Mouse (Mus musculus) kidney, postnatal 0 days (tissue): ENCODE results near the gene Nup214. TPM values are rescaled to one million over a fixed set of nuclear protein-coding genes. Genes with fewer than 3 reads are reported as not detected.

Source experiments
- ATAC-seq: fragments of 200-750 bp; cut with Nextera tagmentation; replicated peaks from 2 replicates; pipeline ENCODE4 v1.8.0; 2017; ENCODE audit warnings: low read depth, moderate number of reproducible peaks, moderate TSS enrichment, moderate library complexity; ENCODE audit not compliant: low FRiP score
- DNase-seq: peaks from one replicate; pipeline ENCODE4 v3.0.0-alpha.2; 2016; ENCODE audit warnings: low spot score
- H3K27ac ChIP-seq: fragments of 300-500 bp; sonication (generic); 2 replicates; pipeline ENCODE4 v1.5.1; 2014; ENCODE audit warnings: mild to moderate bottlenecking
- H3K27me3 ChIP-seq: fragments of 300-500 bp; sonication (generic); 2 replicates; pipeline ENCODE4 v1.6.1; 2014; ENCODE audit warnings: low read length, mixed read lengths; ENCODE audit not compliant: insufficient read depth
- H3K36me3 ChIP-seq: fragments of 300-500 bp; sonication (generic); 2 replicates; pipeline ENCODE4 v1.6.1; 2014; ENCODE audit warnings: low read length, mixed read lengths; ENCODE audit not compliant: insufficient read depth
- H3K4me1 ChIP-seq: fragments of 300-500 bp; sonication (generic); replicated peaks from 2 replicates; pipeline ENCODE4 v1.6.1; 2014; ENCODE audit warnings: antibody characterized with exemption, low read length, mixed read lengths; ENCODE audit not compliant: insufficient read depth
- H3K4me2 ChIP-seq: fragments of 300-500 bp; sonication (generic); 2 replicates; pipeline ENCODE4 v1.6.1; 2014; ENCODE audit warnings: mild to moderate bottlenecking, low read length, moderate library complexity, mixed read lengths
- H3K4me3 ChIP-seq: fragments of 300-500 bp; sonication (generic); replicated peaks from 2 replicates; pipeline ENCODE4 v1.5.1; 2014; ENCODE audit warnings: low read depth, low read length
- H3K9ac ChIP-seq: fragments of 300-500 bp; sonication (generic); 2 replicates; pipeline ENCODE4 v1.6.1; 2014; ENCODE audit warnings: low read depth, low read length
- H3K9me3 ChIP-seq: fragments of 300-500 bp; sonication (generic); replicated peaks from 2 replicates; pipeline ENCODE4 v1.6.1; 2016; ENCODE audit warnings: low read length, inconsistent platforms, mixed read lengths
- CTCF ChIP-seq: IDR thresholded peaks from 2 replicates; pipeline ENCODE4 v1.5.1; 2016; ENCODE audit warnings: antibody characterized with exemption, low read depth, mild to moderate bottlenecking, moderate library complexity
- WGBS: fragments of 180-500 bp; shearing (Covaris S2); extraction: QIAGEN DNeasy Blood & Tissue Kit; methylation state at CpG from one replicate; pipeline ENCODE4 v1.1.7; 2014; 5-methylcytosine and 5-hydroxymethylcytosine counted together
- microRNA-seq: library from miRNA; unstranded; fragments of <30 nt; microRNA quantifications from one replicate; pipeline ENCODE4, GENCODE M21; 2016
- polyA plus RNA-seq: library from polyadenylated mRNA; unstranded; fragments of >200 nt; fragmentation: Nextera tagmentation; extraction: Ambion mirVana; gene quantifications from 2 replicates; pipeline ENCODE4 v1.2.1, GENCODE M21; 2015

Nup214 gene
- polyA plus RNA-seq, 1 experiment from 2014 or later, result 57.6 TPM

DNA sequence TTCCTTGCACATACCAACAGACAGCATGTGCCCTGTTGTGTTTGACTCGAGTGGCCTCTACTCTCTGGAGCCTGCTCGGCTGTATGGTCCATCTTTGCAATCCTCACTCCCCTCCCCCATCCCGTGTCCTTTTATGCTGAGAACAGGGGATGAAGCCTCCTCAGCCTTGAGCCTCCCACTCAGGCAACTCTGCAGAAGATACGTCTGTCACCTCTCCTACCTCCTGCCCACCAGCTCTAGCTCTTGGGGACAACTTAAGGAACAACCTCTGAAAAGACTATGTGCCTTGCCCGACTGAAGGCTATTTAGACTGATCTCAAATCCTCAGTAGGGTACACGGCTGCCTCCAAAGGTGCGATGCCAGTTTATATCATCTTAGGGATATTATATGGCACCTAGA lies 129.3 kb downstream of the Nup214 start:
- TF ChIP-seq CTCF, result no peak
- 80% methylated on average over 7 of the region's 7 CpGs for WGBS
- H3K9ac ChIP-seq, result no peak overlapping the region

More for the DNA sequence above, 129.3 kb downstream of the Nup214 start:
- no peak overlapping the region for H3K27ac ChIP-seq
- H3K27me3 ChIP-seq, result no peaks in the 10 kb centered on the region
- ATAC-seq (no peak), DNase-seq (no peak)
- no peaks in the 10 kb centered on the region for H3K9me3 ChIP-seq
- peak overlapping the region; percentile 28 for H3K4me2 ChIP-seq
- no peaks in the 10 kb centered on the region for H3K36me3 ChIP-seq
- no peak overlapping the region for H3K4me3 ChIP-seq
- H3K4me1 ChIP-seq, result no peaks in the 10 kb centered on the region

Small RNAs within 50 kb of the gene (microRNA-seq; reads per million reads assigned to microRNA genes)
- not detected for gene Mir7674

Other genes with a start within 250 kb of the Nup214 start
- gene Qrfp, start 163.9 kb upstream of the Nup214 start, polyA plus RNA-seq, result 0.08 TPM in 2 replicates
- gene Fibcd1, start 128.4 kb upstream of the Nup214 start, polyA plus RNA-seq, result 0.75 and 0.89 TPM in 2 replicates
- gene Lamc3, start 87.1 kb upstream of the Nup214 start, polyA plus RNA-seq, result 2.8 TPM in 2 replicates
- 129 and 141 TPM in 2 replicates for gene Aif1l, start 24.3 kb upstream of the Nup214 start, polyA plus RNA-seq
- 0.79 and 0.82 TPM in 2 replicates for gene Fam78a, start 110.4 kb downstream of the Nup214 start, polyA plus RNA-seq
- gene Plpp7, start 121.1 kb downstream of the Nup214 start, polyA plus RNA-seq, result 4.5 and 4.7 TPM in 2 replicates
- 31.4 and 33.8 TPM in 2 replicates for gene Prrc2b, start 176.6 kb downstream of the Nup214 start, polyA plus RNA-seq